Comparison of ENCODE assay signal across 8 mouse cellular contexts in genomic region chr5:88721003-88721475, GRCm38 (mm10). TPM values are rescaled to one million over a fixed set of nuclear protein-coding genes. Genes with fewer than 3 reads are reported as not detected.
DNase-seq lines count a peak whose midpoint lies in the region; ATAC-seq and TF ChIP-seq lines count a peak whose summit lies in the region.

No protein-coding gene starts in this region.

- H3K27me3 ChIP-seq in spleen, adult 2 months (ENCODE audit: control insufficient read depth, insufficient read depth, low read length) = no peaks in the 10 kb centered on the region
- no peaks in the 10 kb centered on the region for H3K27me3 ChIP-seq in limb, embryonic 13.5 days
- no peaks in the 10 kb centered on the region for H3K27me3 ChIP-seq in stomach, embryonic 15.5 days (replicated peaks)

- peak overlapping the region; percentile 100 for H3K4me3 ChIP-seq in spleen, adult 2 months (ENCODE audit: extremely low read depth, insufficient read depth, insufficient read length)
- peak overlapping the region; percentile 99 for H3K4me3 ChIP-seq in limb, embryonic 13.5 days
- peak overlapping the region; percentile 98 for H3K4me3 ChIP-seq in stomach, embryonic 15.5 days (replicated peaks)

- TF ChIP-seq CTCF in spleen, adult 2 months (IDR thresholded peaks at IDR 0.05; ENCODE audit: extremely low read depth, insufficient read depth, insufficient read length, insufficient replicate concordance) = no peak

- H3K36me3 ChIP-seq in spleen, adult 2 months (ENCODE audit: control insufficient read depth, insufficient read depth, low read length) = no peaks in the 10 kb centered on the region
- H3K36me3 ChIP-seq in limb, embryonic 13.5 days = no peaks in the 10 kb centered on the region
- H3K36me3 ChIP-seq in stomach, embryonic 15.5 days = no peaks in the 10 kb centered on the region

- peak overlapping the region; percentile 96 for H3K4me2 ChIP-seq in limb, embryonic 13.5 days (replicated peaks)
- H3K4me2 ChIP-seq in stomach, embryonic 15.5 days = peak overlapping the region; percentile 91

- H3K9ac ChIP-seq in limb, embryonic 13.5 days = peak overlapping the region; percentile 98
- H3K9ac ChIP-seq in stomach, embryonic 15.5 days = peak overlapping the region; percentile 96

- WGBS in spleen, adult 2 months = under 1% methylated on average over 34 of the region's 38 CpGs
- WGBS in limb, embryonic 13.5 days = under 1% methylated on average over 36 of the region's 38 CpGs
- under 1% methylated on average over 35 of the region's 38 CpGs for WGBS in stomach, embryonic 15.5 days

- TF ChIP-seq POLR2A in spleen, adult 2 months (IDR thresholded peaks at IDR 0.05; ENCODE audit: low read depth, low read length) = no peak

- ATAC-seq in limb, embryonic 13.5 days (ENCODE audit: low FRiP score, low read depth) = peak; percentile 71
- peak; percentile 35 for ATAC-seq in stomach, embryonic 15.5 days (ENCODE audit: insufficient read depth, low FRiP score, low read depth)

- H3K4me1 ChIP-seq in spleen, adult 2 months (ENCODE audit: control insufficient read depth, insufficient read depth, insufficient read length) = peaks cover 14% of the 10 kb centered on the region
- H3K4me1 ChIP-seq in limb, embryonic 13.5 days = peaks cover 22% of the 10 kb centered on the region
- peaks cover 21% of the 10 kb centered on the region for H3K4me1 ChIP-seq in stomach, embryonic 15.5 days

- no peaks in the 10 kb centered on the region for H3K9me3 ChIP-seq in limb, embryonic 13.5 days
- H3K9me3 ChIP-seq in stomach, embryonic 15.5 days = no peaks in the 10 kb centered on the region

- DNase-seq in embryo, embryonic 10 days (ENCODE audit: low spot score) = peak; percentile 25
- no peak for DNase-seq in embryo, embryonic 11 days
- DNase-seq in spleen, adult 2 months (ENCODE audit: low read depth in 1 of 2, low spot score in 2 of 2) = no peak
- DNase-seq in spleen, postnatal 4 days (ENCODE audit: low spot score in 2 of 2) = no peak
- DNase-seq in right cerebral cortex, postnatal 10 days (ENCODE audit: low spot score in 2 of 2) = no peak
- DNase-seq in right cerebral cortex, postnatal 25 days = no peak

- H3K27ac ChIP-seq in spleen, adult 2 months (ENCODE audit: insufficient read depth, low read length) = peak overlapping the region; percentile 78
- H3K27ac ChIP-seq in limb, embryonic 13.5 days = peak overlapping the region; percentile 87
- peak overlapping the region; percentile 97 for H3K27ac ChIP-seq in stomach, embryonic 15.5 days

RNA-seq across cellular contexts. Expression of gene Mob1b, which starts 0.4 kb away (rescaled TPM):
- polyA plus RNA-seq in spleen, adult 2 months (2012; rRNA removed) = 1.1 and 1.3 TPM in 2 replicates
- polyA plus RNA-seq in limb, embryonic 13.5 days (2015; fragmentation: Nextera tagmentation; extraction: Ambion mirVana) = 10.5 and 11.4 TPM in 2 replicates
- 11.7 and 12.9 TPM in 2 replicates for polyA plus RNA-seq in stomach, embryonic 15.5 days (2015; fragmentation: Nextera tagmentation; extraction: Ambion mirVana)

RNA-seq across cellular contexts. Expression of gene Dck, which starts 43.8 kb away (rescaled TPM):
- 6.7 and 8.6 TPM in 2 replicates for polyA plus RNA-seq in spleen, adult 2 months (2012; rRNA removed)
- polyA plus RNA-seq in limb, embryonic 13.5 days (2015; fragmentation: Nextera tagmentation; extraction: Ambion mirVana) = 46.5 TPM in 2 replicates
- polyA plus RNA-seq in stomach, embryonic 15.5 days (2015; fragmentation: Nextera tagmentation; extraction: Ambion mirVana) = 41.8 and 44.6 TPM in 2 replicates

RNA-seq across cellular contexts. Expression of gene Grsf1, which starts 45.1 kb away (rescaled TPM):
- polyA plus RNA-seq in spleen, adult 2 months (2012; rRNA removed) = 12.0 and 18.6 TPM in 2 replicates
- polyA plus RNA-seq in limb, embryonic 13.5 days (2015; fragmentation: Nextera tagmentation; extraction: Ambion mirVana) = 53.0 and 54.8 TPM in 2 replicates
- polyA plus RNA-seq in stomach, embryonic 15.5 days (2015; fragmentation: Nextera tagmentation; extraction: Ambion mirVana) = 51.0 and 51.4 TPM in 2 replicates
